Mouse (Mus musculus): Measurements from ENCODE around the gene Gtf2h2.
"Not testable (repeated sequence)": the region's sequence is repeated elsewhere in the genome, so short reads cannot be mapped to it uniquely, and the experiment has no call there.

Gene Gtf2h2

GRCm38 (mm10) chr13:100492061-100492787 is at the start of gene Gtf2h2:
Gene Gtf2h2 (minus strand): TSS chr13:100492579.
- DNase-seq (ENCODE audit: low read depth), result peak; percentile 95

DNA sequence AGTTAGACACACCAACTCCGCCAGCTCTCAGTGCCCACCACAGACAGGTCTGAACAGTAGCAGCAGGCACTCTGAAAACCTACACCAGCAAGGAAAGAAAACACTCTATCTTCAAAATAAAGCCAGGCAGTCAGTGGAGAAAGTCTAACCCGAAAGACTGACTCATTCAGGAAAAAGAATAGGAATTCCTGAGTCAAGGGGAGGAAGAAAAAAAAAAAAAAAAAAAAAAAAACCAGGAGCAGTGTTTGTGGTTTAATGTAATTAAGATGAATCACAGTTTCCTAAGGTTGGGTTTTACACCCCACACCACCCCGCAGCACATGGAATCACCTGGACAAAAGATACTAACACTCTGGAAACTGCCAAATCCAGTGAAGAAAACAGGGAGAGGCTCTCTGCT is 43.8 kb upstream of the Gtf2h2 start:
- DNase-seq (ENCODE audit: low read depth), result no peak

DNA sequence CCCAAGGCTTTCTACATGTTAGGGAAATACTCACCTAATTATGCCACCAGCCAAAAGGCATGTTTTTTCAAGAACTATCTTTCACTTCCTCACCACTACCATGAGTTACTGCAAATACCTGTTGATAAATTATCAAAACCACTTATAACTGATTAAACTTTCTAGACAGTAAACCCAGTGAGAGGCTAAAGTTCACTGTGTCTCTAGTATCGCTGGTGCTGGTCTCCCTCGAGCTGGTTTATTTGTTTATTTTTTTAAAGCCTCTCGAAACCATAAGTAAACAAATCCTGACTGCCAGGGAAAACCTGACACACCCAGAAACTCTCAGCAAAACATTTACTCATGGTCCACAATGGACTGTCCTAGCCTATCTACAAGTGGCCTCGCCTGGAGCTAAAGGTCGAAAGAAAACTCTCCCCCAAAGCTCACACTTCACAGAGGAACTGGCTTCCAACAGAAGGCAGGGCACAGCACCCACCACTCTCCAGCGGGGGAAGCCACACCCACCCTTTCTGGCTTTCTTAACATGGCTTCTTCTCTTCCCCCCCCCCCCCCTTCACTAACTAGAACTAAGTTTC is 40.5 kb upstream of the Gtf2h2 start:
- no peak for DNase-seq (ENCODE audit: low read depth)

- DNase-seq (ENCODE audit: low read depth), result no peak
These were observed 34.3 kb upstream of the Gtf2h2 start for GRCm38 (mm10) chr13:100526649-100527038.

GRCm38 (mm10) chr13:100525935-100526648 is 33.7 kb upstream of the Gtf2h2 start:
- DNase-seq (ENCODE audit: low read depth), result no peak

GRCm38 (mm10) chr13:100524896-100525295 is 32.5 kb upstream of the Gtf2h2 start:
- DNase-seq (ENCODE audit: low read depth), result no peak

GRCm38 (mm10) chr13:100523698-100524097 is 31.3 kb upstream of the Gtf2h2 start:
- DNase-seq (ENCODE audit: low read depth), result no peak

DNA sequence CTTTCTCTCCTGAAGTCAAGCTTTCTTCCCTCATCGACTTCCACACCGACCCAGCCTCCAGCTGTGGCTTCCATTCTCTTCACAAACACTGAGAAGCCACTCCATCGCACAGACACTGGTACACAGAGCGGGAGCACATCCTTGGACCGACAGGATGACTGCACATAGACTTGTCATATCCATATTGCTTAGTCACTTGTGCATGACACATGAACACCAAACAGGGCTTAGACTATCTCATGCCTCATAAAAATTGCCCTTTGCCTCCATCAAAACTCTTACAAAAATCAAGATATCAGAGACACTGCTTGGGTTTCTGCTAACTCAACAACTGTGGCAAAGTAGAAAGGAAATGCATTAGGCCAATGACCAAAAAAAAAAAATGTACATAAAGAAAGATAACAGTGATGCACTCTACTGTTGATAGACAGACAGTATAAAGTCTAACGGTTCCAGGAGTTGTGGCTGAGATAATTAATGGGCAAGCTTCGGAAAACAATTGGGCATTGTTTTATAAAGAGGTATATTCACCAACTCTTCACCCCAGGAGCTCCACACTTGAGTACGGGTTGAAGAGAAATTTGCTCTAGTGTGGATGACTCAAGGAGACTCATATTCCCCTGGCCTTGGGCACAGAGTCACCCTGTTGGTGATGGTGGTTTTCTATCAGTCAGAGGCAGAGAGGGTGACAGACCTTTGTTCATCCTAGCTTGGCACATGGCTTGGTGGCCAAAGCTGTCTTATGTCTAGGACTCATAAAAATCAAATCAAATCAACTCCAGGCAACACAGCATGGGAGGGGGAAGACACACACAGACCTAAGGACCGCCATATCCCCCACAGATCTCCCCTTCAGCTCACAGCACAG is 29.6 kb upstream of the Gtf2h2 start:
- no peak for DNase-seq (ENCODE audit: low read depth)

GRCm38 (mm10) chr13:100519162-100519561 is 26.8 kb upstream of the Gtf2h2 start:
- no peak for DNase-seq (ENCODE audit: low read depth)

GRCm38 (mm10) chr13:100518191-100518590 is 25.8 kb upstream of the Gtf2h2 start:
- DNase-seq (ENCODE audit: low read depth), result no peak

GRCm38 (mm10) chr13:100517652-100518153 is 25.3 kb upstream of the Gtf2h2 start:
- no peak for DNase-seq (ENCODE audit: low read depth)

- DNase-seq (ENCODE audit: low read depth), result no peak
These were observed 24.1 kb upstream of the Gtf2h2 start for GRCm38 (mm10) chr13:100516213-100517105.

- DNase-seq (ENCODE audit: low read depth), result no peak
These were observed 20.4 kb upstream of the Gtf2h2 start for GRCm38 (mm10) chr13:100512792-100513191.

- DNase-seq (ENCODE audit: low read depth), result no peak
These were observed 19.5 kb upstream of the Gtf2h2 start for GRCm38 (mm10) chr13:100511860-100512364.

DNA sequence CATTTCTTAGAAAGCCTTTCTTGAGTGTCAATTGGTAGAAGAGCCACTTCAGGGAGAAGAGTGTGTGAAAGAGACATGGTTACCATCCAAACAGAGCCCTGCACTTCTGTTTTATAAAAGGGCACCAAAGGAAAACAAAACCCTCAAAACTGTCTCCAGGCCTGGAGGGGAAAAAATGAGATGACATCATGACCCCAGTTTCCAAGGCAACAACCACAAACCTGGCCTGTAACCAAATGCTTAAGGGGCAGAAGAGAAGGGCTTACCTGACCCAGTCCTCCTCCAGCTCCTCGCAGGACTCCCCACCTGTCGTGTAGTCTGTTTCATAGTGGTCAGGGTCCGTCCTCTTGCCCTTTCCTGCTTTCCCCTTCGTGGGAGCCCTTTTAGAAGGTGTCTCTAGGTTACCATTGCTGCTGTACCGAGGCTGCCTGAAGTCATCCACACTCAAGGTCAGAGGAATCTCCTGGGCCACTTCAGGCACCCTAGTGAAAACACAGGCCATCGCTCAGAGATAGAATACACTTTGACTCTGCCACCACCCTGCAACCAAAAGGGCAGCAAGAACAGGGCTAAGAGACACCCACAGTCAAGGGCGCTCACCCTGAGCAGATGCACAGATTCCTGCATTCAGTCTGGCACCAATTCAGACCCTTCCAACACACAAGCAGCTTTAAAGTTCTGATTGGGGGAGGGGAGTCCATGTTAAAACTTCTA is 18.9 kb upstream of the Gtf2h2 start:
- no peak for DNase-seq (ENCODE audit: low read depth)

- DNase-seq (ENCODE audit: low read depth), result not testable (repeated sequence)
These were observed 7.2 kb upstream of the Gtf2h2 start for GRCm38 (mm10) chr13:100499625-100500024.

GRCm38 (mm10) chr13:100495337-100495736 is 3.0 kb upstream of the Gtf2h2 start:
- no peak for DNase-seq (ENCODE audit: low read depth)

DNA sequence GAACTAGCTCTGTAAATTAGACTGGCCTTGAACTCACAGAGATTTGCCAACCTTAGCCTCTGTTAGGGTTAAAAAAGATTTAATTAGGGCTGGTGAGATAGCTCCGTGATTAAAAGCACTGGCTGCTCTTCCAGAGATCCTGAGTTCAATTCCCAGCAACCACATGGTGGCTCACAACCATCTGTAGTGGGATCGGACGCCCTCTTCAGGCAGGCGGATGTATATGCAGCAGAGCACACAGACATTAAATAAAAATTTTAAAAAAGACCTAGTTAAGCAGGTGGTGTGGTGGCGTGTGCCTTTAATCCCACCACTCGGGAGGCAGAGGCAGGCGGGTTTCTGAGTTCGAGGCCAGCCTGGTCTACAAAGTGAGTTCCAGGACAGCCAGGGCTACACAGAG is 2.0 kb upstream of the Gtf2h2 start:
- DNase-seq (ENCODE audit: low read depth), result peak; percentile 27

DNA sequence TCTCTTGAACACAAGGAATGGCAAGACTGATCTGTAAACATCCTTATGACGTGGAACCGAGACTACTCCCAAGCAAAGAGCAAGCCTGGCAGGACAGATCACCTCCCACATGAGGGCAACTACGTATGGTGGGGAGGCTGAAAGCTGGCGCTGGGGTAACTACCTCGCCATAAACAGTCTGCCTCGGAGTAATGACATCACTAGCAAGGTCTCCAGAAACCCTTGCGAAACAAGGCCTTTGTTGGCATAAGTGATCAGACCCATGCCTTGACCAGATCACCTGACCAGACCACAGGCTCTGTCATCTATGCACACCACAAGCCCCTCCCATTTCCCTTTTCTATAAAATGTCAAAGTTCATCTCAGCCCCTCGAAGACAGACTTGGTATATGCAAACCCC is 934 bp upstream of the Gtf2h2 start:
- DNase-seq (ENCODE audit: low read depth), result peak; percentile 18

DNA sequence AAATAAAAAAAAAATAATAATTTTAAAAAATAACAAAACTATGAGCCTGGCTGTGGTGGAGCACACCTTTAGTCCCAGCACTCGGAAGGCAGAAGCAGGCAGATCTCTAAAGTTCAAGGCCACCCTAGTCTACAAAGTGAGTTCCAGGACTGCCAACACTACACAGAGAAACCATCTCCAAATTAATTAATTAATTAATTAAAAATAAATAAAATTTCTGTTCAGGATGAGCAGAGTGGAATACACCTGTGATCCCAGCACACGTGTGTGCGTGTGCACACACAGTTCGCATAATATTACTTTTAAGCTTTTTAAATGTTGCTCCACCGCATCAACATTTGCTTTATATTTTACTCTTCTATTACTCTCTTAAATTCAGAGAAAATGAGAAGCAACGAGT is 756 bp downstream of the Gtf2h2 start:
- DNase-seq (ENCODE audit: low read depth), result no peak
